Mouse (Mus musculus): ENCODE measurements at regions not wholly inside any gene's neighbourhood (a gene's known extent, or its start where the extent isn't known, plus 50 kb on each side); places are given as distances from the start of the nearest gene placed in this dataset.

- TF ChIP-seq CTCF (IDR thresholded peaks at IDR 0.05; ENCODE audit: control insufficient read depth, insufficient read depth, insufficient read length) (no peak), MAX (IDR thresholded peaks at IDR 0.05) (no peak)
Observed at GRCm38 (mm10) chr13:84625527-84625926, 403.4 kb downstream of the Tmem161b start.
